Mouse (Mus musculus) kidney, postnatal 0 days (tissue): ENCODE results near the gene Prpf4. TPM values are rescaled to one million over a fixed set of nuclear protein-coding genes. Genes with fewer than 3 reads are reported as not detected.
A peak's percentile ranks its signal among the peaks of the same experiment; 100 is the strongest.

Experiments
- ATAC-seq: fragments of 200-750 bp; cut with Nextera tagmentation; replicated peaks from 2 replicates; pipeline ENCODE4 v1.8.0; 2017; ENCODE audit warnings: low read depth, moderate number of reproducible peaks, moderate TSS enrichment, moderate library complexity; ENCODE audit not compliant: low FRiP score
- DNase-seq: peaks from one replicate; pipeline ENCODE4 v3.0.0-alpha.2; 2016; ENCODE audit warnings: low spot score
- H3K27ac ChIP-seq: fragments of 300-500 bp; sonication (generic); 2 replicates; pipeline ENCODE4 v1.5.1; 2014; ENCODE audit warnings: mild to moderate bottlenecking
- H3K27me3 ChIP-seq: fragments of 300-500 bp; sonication (generic); 2 replicates; pipeline ENCODE4 v1.6.1; 2014; ENCODE audit warnings: low read length, mixed read lengths; ENCODE audit not compliant: insufficient read depth
- H3K36me3 ChIP-seq: fragments of 300-500 bp; sonication (generic); 2 replicates; pipeline ENCODE4 v1.6.1; 2014; ENCODE audit warnings: low read length, mixed read lengths; ENCODE audit not compliant: insufficient read depth
- H3K4me1 ChIP-seq: fragments of 300-500 bp; sonication (generic); replicated peaks from 2 replicates; pipeline ENCODE4 v1.6.1; 2014; ENCODE audit warnings: antibody characterized with exemption, low read length, mixed read lengths; ENCODE audit not compliant: insufficient read depth
- H3K4me2 ChIP-seq: fragments of 300-500 bp; sonication (generic); 2 replicates; pipeline ENCODE4 v1.6.1; 2014; ENCODE audit warnings: mild to moderate bottlenecking, low read length, moderate library complexity, mixed read lengths
- H3K4me3 ChIP-seq: fragments of 300-500 bp; sonication (generic); replicated peaks from 2 replicates; pipeline ENCODE4 v1.5.1; 2014; ENCODE audit warnings: low read depth, low read length
- H3K9ac ChIP-seq: fragments of 300-500 bp; sonication (generic); 2 replicates; pipeline ENCODE4 v1.6.1; 2014; ENCODE audit warnings: low read depth, low read length
- H3K9me3 ChIP-seq: fragments of 300-500 bp; sonication (generic); replicated peaks from 2 replicates; pipeline ENCODE4 v1.6.1; 2016; ENCODE audit warnings: low read length, inconsistent platforms, mixed read lengths
- CTCF ChIP-seq: IDR thresholded peaks from 2 replicates; pipeline ENCODE4 v1.5.1; 2016; ENCODE audit warnings: antibody characterized with exemption, low read depth, mild to moderate bottlenecking, moderate library complexity
- WGBS: fragments of 180-500 bp; shearing (Covaris S2); extraction: QIAGEN DNeasy Blood & Tissue Kit; methylation state at CpG from one replicate; pipeline ENCODE4 v1.1.7; 2014; 5-methylcytosine and 5-hydroxymethylcytosine counted together
- polyA plus RNA-seq: library from polyadenylated mRNA; unstranded; fragments of >200 nt; fragmentation: Nextera tagmentation; extraction: Ambion mirVana; gene quantifications from 2 replicates; pipeline ENCODE4 v1.2.1, GENCODE M21; 2015

Gene Prpf4
- polyA plus RNA-seq, 1 experiment from 2014 or later: 14.8 TPM

DNA sequence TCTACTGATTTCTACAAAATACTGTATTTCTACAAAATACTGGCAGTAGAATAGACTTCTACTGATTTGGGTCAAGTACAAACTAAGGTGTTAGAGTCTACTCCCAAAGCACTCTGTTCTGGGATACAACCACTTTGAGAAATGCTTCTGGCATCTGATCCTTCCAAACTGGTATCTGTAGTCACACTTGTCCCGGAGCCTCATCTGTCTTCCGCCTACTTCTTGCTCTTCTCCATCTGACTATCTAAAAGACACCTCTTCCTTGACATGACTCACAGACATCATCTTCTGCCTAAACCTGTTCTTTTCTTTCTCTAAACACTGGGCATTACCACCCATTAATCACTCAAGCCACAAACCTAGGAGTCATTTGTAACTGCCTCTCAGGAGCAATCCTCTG is 63.5 kb downstream of the Prpf4 start:
- no peaks in the 10 kb centered on the region for H3K4me1 ChIP-seq
- ATAC-seq: no peak
- H3K4me3 ChIP-seq: no peak overlapping the region
- H3K9ac ChIP-seq: no peak overlapping the region
- no peak for TF ChIP-seq CTCF
- H3K9me3 ChIP-seq: no peaks in the 10 kb centered on the region
- H3K27me3 ChIP-seq: no peaks in the 10 kb centered on the region
- H3K4me2 ChIP-seq: no peak overlapping the region
- no peak for DNase-seq
- H3K27ac ChIP-seq: no peak overlapping the region
- WGBS: 90% methylated on average over 2 of the region's 2 CpGs
- H3K36me3 ChIP-seq: no peaks in the 10 kb centered on the region

DNA sequence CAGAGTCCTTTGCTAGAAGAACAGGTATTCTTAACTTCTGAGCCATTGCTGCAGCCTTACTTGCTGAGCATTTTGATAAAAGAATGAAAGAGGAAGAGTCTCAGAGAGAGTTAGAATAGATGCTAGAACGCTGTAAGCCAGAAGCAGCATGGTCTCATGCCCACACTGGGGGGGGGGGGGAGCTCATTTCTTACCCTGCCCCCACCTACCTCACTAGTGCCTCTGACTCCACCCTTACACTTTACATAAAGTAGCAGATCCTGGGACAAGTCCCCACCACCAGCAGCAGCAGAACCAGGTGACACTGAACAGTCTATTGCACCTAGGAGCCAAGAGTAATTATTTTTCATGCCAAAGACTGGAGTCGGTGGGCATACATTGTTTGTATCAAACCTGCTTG is 66.5 kb downstream of the Prpf4 start:
- H3K36me3 ChIP-seq: no peaks in the 10 kb centered on the region
- H3K27me3 ChIP-seq: no peaks in the 10 kb centered on the region
- H3K9ac ChIP-seq: no peak overlapping the region
- WGBS: 60% methylated on average over 2 of the region's 2 CpGs
- H3K9me3 ChIP-seq: no peaks in the 10 kb centered on the region
- H3K27ac ChIP-seq: no peak overlapping the region
- no peak for TF ChIP-seq CTCF
- DNase-seq (no peak), ATAC-seq (no peak)
- no peak overlapping the region for H3K4me2 ChIP-seq
- H3K4me1 ChIP-seq: no peaks in the 10 kb centered on the region
- H3K4me3 ChIP-seq: no peak overlapping the region

DNA sequence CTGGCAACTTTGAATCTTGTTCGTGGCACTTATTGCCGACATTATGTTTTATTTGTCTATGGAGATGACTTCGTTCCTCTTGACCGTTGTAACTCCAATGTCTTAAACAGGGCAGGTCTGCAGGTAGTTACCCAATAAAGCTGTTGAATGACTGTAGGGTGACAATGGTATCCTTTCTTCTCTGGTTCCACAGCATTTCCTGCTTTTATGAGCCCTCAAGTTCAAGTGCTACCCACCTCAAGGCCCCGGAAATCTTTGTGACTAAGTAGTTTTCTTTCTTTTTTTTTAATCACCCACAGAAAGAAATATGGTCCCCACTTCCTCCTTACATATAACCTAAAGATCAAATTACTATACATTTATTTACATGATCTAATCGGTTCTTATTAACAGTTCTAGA is 67.2 kb downstream of the Prpf4 start:
- H3K4me1 ChIP-seq: no peaks in the 10 kb centered on the region
- no peaks in the 10 kb centered on the region for H3K36me3 ChIP-seq
- ATAC-seq: no peak
- 70% methylated on average over 6 of the region's 6 CpGs for WGBS
- no peak overlapping the region for H3K9ac ChIP-seq
- TF ChIP-seq CTCF: no peak
- H3K27me3 ChIP-seq: no peaks in the 10 kb centered on the region
- peak overlapping the region; percentile 19; the same call in 1 of the 2 replicates for H3K27ac ChIP-seq
- no peaks in the 10 kb centered on the region for H3K9me3 ChIP-seq
- H3K4me2 ChIP-seq: no peak overlapping the region
- no peak overlapping the region for H3K4me3 ChIP-seq
- no peak for DNase-seq

Other genes starting within 250 kb of the Prpf4 start
- gene Zfp37, start 177.8 kb upstream of the Prpf4 start, polyA plus RNA-seq: 6.6 and 7.0 TPM in 2 replicates
- 18.1 and 19.3 TPM in 2 replicates for gene Slc31a2, start 146.2 kb upstream of the Prpf4 start, polyA plus RNA-seq
- gene Fkbp15, start 48.2 kb upstream of the Prpf4 start, polyA plus RNA-seq: 19.2 and 21.7 TPM in 2 replicates
- gene Slc31a1, start 48.1 kb upstream of the Prpf4 start, polyA plus RNA-seq: 48.3 and 55.9 TPM in 2 replicates
- 137 and 138 TPM in 2 replicates for gene Cdc26, start 155 bp upstream of the Prpf4 start, polyA plus RNA-seq
- gene Rnf183, start 26.5 kb downstream of the Prpf4 start, polyA plus RNA-seq: 2.4 and 2.6 TPM in 2 replicates
- 10.1 and 10.6 TPM in 2 replicates for gene Wdr31, start 62.1 kb downstream of the Prpf4 start, polyA plus RNA-seq
- 38.2 and 38.9 TPM in 2 replicates for gene Bspry, start 71.3 kb downstream of the Prpf4 start, polyA plus RNA-seq
- 16.0 and 17.7 TPM in 2 replicates for gene Hdhd3, start 94.7 kb downstream of the Prpf4 start, polyA plus RNA-seq
- gene Alad, start 111.1 kb downstream of the Prpf4 start, polyA plus RNA-seq: 109 and 119 TPM in 2 replicates
- gene Pole3, start 116.3 kb downstream of the Prpf4 start, polyA plus RNA-seq: 62.0 and 71.2 TPM in 2 replicates
- gene 4933430I17Rik, start 116.6 kb downstream of the Prpf4 start, polyA plus RNA-seq: 0.45 and 0.46 TPM in 2 replicates
- 41.4 and 44.3 TPM in 2 replicates for gene Rgs3, start 151.1 kb downstream of the Prpf4 start, polyA plus RNA-seq